Mouse (Mus musculus) heart, embryonic 12.5 days (tissue): ENCODE data around the gene Actr8. TPM values are rescaled to one million over a fixed set of nuclear protein-coding genes. Genes with fewer than 3 reads are reported as not detected.

ENCODE experiments used
- ATAC-seq: fragments of 200-750 bp; cut with Nextera tagmentation; 2 replicates; pipeline ENCODE4 v1.8.0; 2017; ENCODE audit warnings: moderate TSS enrichment, moderate library complexity; ENCODE audit not compliant: insufficient number of reproducible peaks, low FRiP score
- H3K27ac ChIP-seq: fragments of 300-500 bp; sonication (generic); 2 replicates; pipeline ENCODE4 v1.5.1; 2016; ENCODE audit warnings: mild to moderate bottlenecking, moderate library complexity; ENCODE audit not compliant: poor library complexity, severe bottlenecking
- H3K27me3 ChIP-seq: fragments of 300-500 bp; sonication (generic); replicated peaks from 2 replicates; pipeline ENCODE4 v1.6.1; 2016; ENCODE audit warnings: mild to moderate bottlenecking, moderate library complexity
- H3K36me3 ChIP-seq: fragments of 300-500 bp; sonication (generic); 2 replicates; pipeline ENCODE4 v1.6.1; 2016; ENCODE audit warnings: mild to moderate bottlenecking, moderate library complexity
- H3K4me1 ChIP-seq: fragments of 300-500 bp; sonication (generic); replicated peaks from 2 replicates; pipeline ENCODE4 v1.6.1; 2016; ENCODE audit warnings: mild to moderate bottlenecking
- H3K4me2 ChIP-seq: fragments of 300-500 bp; sonication (generic); 2 replicates; pipeline ENCODE4 v1.6.1; 2016; ENCODE audit warnings: mild to moderate bottlenecking, moderate library complexity
- H3K4me3 ChIP-seq: fragments of 300-500 bp; sonication (generic); 2 replicates; pipeline ENCODE4 v1.5.1; 2016; ENCODE audit warnings: mild to moderate bottlenecking
- H3K9ac ChIP-seq: fragments of 300-500 bp; sonication (generic); 2 replicates; pipeline ENCODE4 v1.6.1; 2016; ENCODE audit warnings: mild to moderate bottlenecking, moderate library complexity
- H3K9me3 ChIP-seq: fragments of 300-500 bp; sonication (generic); replicated peaks from 2 replicates; pipeline ENCODE4 v1.6.1; 2016; ENCODE audit warnings: mild to moderate bottlenecking, moderate library complexity
- WGBS: fragments of 180-500 bp; shearing (Covaris S2); methylation state at CpG from one replicate; pipeline ENCODE4 v1.1.7; 2016; 5-methylcytosine and 5-hydroxymethylcytosine counted together
- polyA plus RNA-seq: library from polyadenylated mRNA; unstranded; fragments of >200 nt; fragmentation: Nextera tagmentation; extraction: Ambion mirVana; gene quantifications from 2 replicates; pipeline ENCODE4 v1.2.1, GENCODE M21; 2016

The Actr8 gene
- 51.8 and 57.5 TPM in 2 replicates for polyA plus RNA-seq

DNA sequence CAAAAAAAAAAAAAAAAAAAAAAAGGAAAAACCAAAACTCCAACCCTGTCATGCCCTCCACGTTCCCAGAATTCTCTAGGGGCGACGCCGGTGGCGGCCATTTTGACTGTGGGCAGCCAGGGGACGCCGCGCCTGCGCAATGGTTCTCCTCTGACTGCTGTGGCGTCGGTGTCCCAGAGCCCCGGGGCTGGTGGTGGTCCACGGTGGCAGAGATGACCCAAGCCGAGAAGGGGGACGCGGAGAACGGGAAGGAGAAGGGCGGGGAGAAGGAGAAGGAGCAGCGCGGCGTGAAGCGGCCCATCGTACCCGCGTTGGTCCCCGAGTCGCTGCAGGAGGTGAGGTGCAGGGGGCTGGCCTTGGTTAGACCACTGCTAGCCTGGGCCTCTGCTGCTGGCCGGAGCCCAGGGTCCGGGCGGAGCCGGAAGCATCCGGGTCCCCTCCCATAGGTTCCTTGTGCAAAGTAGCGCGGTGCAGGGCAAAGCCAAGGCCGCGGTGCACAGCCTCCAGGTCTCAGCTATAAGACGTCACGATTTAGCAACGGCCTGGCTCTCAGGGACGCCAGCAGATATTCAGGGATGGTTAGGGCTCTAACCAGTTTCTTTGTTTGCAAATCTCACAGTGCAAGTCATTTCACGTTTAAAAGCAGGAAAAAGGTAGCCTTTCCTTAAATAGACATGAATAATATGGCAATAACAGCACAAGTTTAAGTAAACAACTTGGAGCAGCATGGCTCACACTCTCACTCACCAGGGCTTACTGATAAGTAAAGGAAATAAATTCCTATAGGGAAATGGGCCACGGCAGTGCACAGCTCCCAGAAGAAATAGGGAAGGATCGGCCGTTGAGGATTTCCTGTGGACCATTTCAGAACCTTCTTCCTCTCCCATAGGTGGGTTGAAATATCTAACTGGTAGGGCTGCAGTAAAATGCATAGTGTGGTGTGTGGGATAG lies at the start of gene Actr8:
Gene Actr8, plus strand, starts transcription at position 84 of the 951 bp plus-strand sequence.
- peak within 1 kb of the TSS; percentile 91 for H3K9ac ChIP-seq
- peak within 1 kb of the TSS; percentile 95 for H3K27ac ChIP-seq
- ATAC-seq, result peak; percentile 95
- peak within 1 kb of the TSS; percentile 79 for H3K4me2 ChIP-seq
- H3K9me3 ChIP-seq, result no peaks in the 10 kb centered on the region
- peak within 1 kb of the TSS; percentile 94 for H3K4me3 ChIP-seq
- 2% methylated on average over 44 of the region's 44 CpGs for WGBS
- no peaks in the 10 kb centered on the region for H3K27me3 ChIP-seq
- peaks cover 10% of the 10 kb centered on the region for H3K4me1 ChIP-seq
- H3K36me3 ChIP-seq, result peaks cover 60% of the 10 kb centered on the region

GRCm38 (mm10) chr14:29928966-29929365 lies 49.2 kb upstream of the Actr8 start:
- WGBS, result 66% methylated on average over 4 of the region's 4 CpGs
- no peak overlapping the region for H3K27ac ChIP-seq
- H3K36me3 ChIP-seq, result no peaks in the 10 kb centered on the region
- no peak for ATAC-seq
- no peaks in the 10 kb centered on the region for H3K4me1 ChIP-seq
- H3K9me3 ChIP-seq, result no peaks in the 10 kb centered on the region
- H3K4me3 ChIP-seq, result no peak overlapping the region
- H3K4me2 ChIP-seq, result no peak overlapping the region
- peaks cover under 1% of the 10 kb centered on the region; the same call in 1 of the 2 replicates for H3K27me3 ChIP-seq
- H3K9ac ChIP-seq, result no peak overlapping the region

DNA sequence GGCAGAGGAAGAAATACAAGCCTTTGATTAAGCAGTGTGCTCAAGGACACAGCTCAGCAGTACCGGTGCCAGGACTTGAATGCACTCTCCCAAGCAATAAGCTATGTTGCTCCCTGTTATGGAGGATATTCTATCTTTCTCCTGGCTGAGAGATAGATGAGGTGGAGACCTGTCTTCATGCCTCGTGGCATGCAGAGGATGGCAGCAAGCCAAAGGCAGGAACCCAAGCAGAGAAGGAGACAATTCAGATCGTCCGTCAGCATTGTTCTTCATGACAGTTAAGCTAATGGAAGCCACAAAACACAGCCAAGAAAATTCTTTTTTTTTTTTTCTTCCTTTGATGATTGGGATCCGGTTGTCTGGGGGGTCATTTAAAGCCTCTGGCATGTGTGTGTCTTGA lies 42.6 kb upstream of the Actr8 start:
- Histone ChIP-seq H3K36me3 (no peaks in the 10 kb centered on the region), H3K9ac (no peak overlapping the region), H3K9me3 (no peaks in the 10 kb centered on the region), H3K4me2 (no peak overlapping the region), H3K4me3 (no peak overlapping the region), H3K27ac (no peak overlapping the region), H3K4me1 (peaks cover 6% of the 10 kb centered on the region), H3K27me3 (peaks cover 15% of the 10 kb centered on the region)
- no peak for ATAC-seq
- WGBS, result 63% methylated on average over 5 of the region's 5 CpGs

- ATAC-seq, result no peak
- Histone ChIP-seq H3K4me1 (peaks cover 8% of the 10 kb centered on the region), H3K9ac (no peak overlapping the region), H3K27ac (no peak overlapping the region), H3K9me3 (no peaks in the 10 kb centered on the region), H3K36me3 (no peaks in the 10 kb centered on the region), H3K4me2 (no peak overlapping the region), H3K4me3 (no peak overlapping the region), H3K27me3 (peaks cover 15% of the 10 kb centered on the region)
- WGBS, result 84% methylated on average over 15 of the region's 15 CpGs
Measured at GRCm38 (mm10) chr14:29937466-29937865, 40.7 kb upstream of the Actr8 start.

DNA sequence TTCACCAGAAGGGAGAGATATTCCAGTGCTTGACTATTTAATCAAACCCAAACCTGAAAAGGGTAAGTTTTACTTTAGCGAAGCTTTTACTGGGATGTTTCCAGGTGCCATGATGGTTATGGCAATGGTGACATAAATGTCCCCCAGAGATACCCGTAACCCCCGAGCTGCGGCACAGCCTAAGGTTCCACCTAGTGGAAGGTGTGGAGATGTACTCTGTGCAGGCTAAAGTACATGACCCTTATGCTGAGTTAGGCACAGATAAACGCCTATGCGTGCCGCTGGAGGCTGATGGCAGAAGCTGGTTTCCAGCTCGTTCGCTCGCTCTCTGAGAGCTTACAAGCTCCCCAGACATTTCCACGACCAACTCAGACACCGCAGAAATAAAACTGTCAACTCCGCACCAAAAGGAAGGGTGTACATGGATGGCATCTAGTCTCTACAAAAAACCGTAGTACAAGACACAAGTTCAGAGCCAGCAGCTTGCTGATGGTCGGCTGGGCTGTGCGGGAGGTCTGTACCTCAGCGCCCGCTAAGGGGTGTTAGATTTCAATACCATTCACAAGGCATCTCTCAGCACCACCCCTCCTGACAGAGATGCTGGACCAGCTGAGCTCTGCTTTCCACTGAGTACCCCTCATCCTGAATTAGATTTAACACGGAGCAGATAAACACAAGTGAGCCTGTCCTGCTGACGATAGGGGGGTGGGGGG lies 38.4 kb upstream of the Actr8 start:
- no peaks in the 10 kb centered on the region for H3K9me3 ChIP-seq
- WGBS, result 29% methylated on average over 20 of the region's 20 CpGs
- H3K4me3 ChIP-seq, result no peak overlapping the region
- peak overlapping the region; percentile 45 for H3K4me2 ChIP-seq
- no peak overlapping the region for H3K9ac ChIP-seq
- H3K4me1 ChIP-seq, result peaks cover 8% of the 10 kb centered on the region
- peaks cover 16% of the 10 kb centered on the region for H3K27me3 ChIP-seq
- H3K27ac ChIP-seq, result no peak overlapping the region
- ATAC-seq, result no peak
- H3K36me3 ChIP-seq, result no peaks in the 10 kb centered on the region

DNA sequence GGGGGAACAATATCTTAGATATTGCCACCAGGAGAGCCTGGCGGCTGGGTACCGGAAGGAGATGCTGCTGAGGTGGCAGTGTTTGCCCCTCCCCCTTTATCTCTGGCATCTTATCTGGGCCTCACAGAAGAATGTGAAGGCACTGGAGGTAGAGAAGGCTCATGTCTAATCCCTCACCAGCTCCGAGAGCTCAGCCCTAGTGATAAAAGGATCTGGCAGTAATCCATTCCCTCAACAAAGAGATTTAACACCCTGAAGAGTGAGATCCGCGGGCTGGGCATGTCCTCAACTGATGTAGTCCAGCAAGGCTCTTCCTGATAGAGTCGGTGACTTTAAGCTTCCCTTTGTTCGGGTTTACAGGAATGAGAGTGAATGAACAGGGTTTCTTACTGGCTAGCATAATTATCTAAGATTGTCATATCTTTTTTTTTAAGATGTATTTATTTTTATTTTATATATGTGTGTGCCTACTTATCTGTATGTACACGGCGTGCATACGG lies 37.8 kb upstream of the Actr8 start:
- Histone ChIP-seq H3K4me1 (peaks cover 8% of the 10 kb centered on the region), H3K36me3 (no peaks in the 10 kb centered on the region), H3K4me2 (peak overlapping the region; percentile 45), H3K9me3 (no peaks in the 10 kb centered on the region), H3K4me3 (no peak overlapping the region), H3K9ac (no peak overlapping the region), H3K27me3 (peaks cover 16% of the 10 kb centered on the region), H3K27ac (no peak overlapping the region)
- WGBS, result 7% methylated on average over 10 of the region's 10 CpGs
- ATAC-seq, result no peak

DNA sequence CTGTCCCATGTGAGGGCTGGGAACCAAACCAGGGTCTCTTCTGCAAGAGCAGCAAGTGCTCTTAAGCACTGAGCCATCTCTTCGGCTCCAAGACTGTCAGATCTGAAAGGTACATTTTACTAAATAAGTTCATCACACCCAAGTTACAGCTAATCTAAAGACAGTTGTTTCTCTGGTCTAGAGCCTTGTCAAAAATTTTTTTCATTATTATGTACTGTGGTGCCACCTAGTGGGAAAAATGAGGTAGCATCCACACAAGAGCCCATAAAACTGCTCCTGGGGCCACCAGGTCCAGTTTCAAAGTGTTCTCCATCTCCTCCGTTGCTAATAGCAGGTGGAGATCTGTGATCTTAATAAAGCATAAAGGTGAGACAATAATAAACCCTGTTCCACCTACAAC lies 37.3 kb upstream of the Actr8 start:
- no peak overlapping the region for H3K4me3 ChIP-seq
- no peaks in the 10 kb centered on the region for H3K36me3 ChIP-seq
- 20% methylated on average over 2 of the region's 2 CpGs for WGBS
- H3K9me3 ChIP-seq, result no peaks in the 10 kb centered on the region
- no peak overlapping the region for H3K9ac ChIP-seq
- no peak overlapping the region for H3K4me2 ChIP-seq
- no peak overlapping the region for H3K27ac ChIP-seq
- no peak for ATAC-seq
- H3K4me1 ChIP-seq, result peaks cover 8% of the 10 kb centered on the region
- H3K27me3 ChIP-seq, result peaks cover 15% of the 10 kb centered on the region

GRCm38 (mm10) chr14:29946761-29947309 lies 31.3 kb upstream of the Actr8 start:
- Histone ChIP-seq H3K9me3 (peaks cover 8% of the 10 kb centered on the region; the same call in 1 of the 2 replicates), H3K27ac (no peak overlapping the region), H3K4me1 (no peaks in the 10 kb centered on the region), H3K4me2 (no peak overlapping the region), H3K27me3 (peaks cover 4% of the 10 kb centered on the region), H3K4me3 (no peak overlapping the region), H3K9ac (no peak overlapping the region), H3K36me3 (no peaks in the 10 kb centered on the region)
- 57% methylated on average over 5 of the region's 5 CpGs for WGBS
- no peak for ATAC-seq

GRCm38 (mm10) chr14:29950805-29951204 lies 27.3 kb upstream of the Actr8 start:
- Histone ChIP-seq H3K4me3 (no peak overlapping the region), H3K9ac (no peak overlapping the region), H3K4me2 (no peak overlapping the region), H3K9me3 (peaks cover 8% of the 10 kb centered on the region; the same call in 1 of the 2 replicates), H3K27me3 (no peaks in the 10 kb centered on the region), H3K36me3 (no peaks in the 10 kb centered on the region), H3K4me1 (no peaks in the 10 kb centered on the region), H3K27ac (no peak overlapping the region)
- no peak for ATAC-seq
- WGBS, result 66% methylated on average over 4 of the region's 4 CpGs

DNA sequence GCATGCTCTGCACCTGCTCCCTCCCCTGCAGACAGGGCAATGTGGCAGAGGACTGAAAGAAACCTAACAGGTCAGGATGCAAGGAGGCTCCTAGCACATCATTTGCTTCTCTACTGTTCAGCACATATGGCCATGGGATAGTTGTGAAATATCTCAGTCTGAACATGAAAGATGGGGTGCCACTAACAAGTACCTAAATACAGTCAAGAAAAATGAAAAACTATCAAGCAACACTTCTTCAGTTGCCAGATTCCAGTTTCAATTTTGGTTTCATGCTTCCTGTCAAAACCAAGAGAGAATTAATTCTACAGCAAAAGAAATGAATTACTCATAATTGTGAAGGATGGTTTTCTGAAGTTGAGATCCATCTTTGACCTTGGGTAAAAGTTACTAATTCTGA lies 20.7 kb upstream of the Actr8 start:
- no peak overlapping the region for H3K4me3 ChIP-seq
- ATAC-seq, result no peak
- no peak overlapping the region for H3K27ac ChIP-seq
- H3K36me3 ChIP-seq, result no peaks in the 10 kb centered on the region
- H3K4me2 ChIP-seq, result no peak overlapping the region
- H3K9me3 ChIP-seq, result 0 out of 2 replicates have a peak, but pooled peaks cover under 1% of the 10 kb centered on the region
- H3K27me3 ChIP-seq, result no peaks in the 10 kb centered on the region
- H3K9ac ChIP-seq, result no peak overlapping the region
- no peaks in the 10 kb centered on the region for H3K4me1 ChIP-seq

GRCm38 (mm10) chr14:29967611-29968010 lies 10.5 kb upstream of the Actr8 start:
- ATAC-seq, result no peak
- Histone ChIP-seq H3K4me3 (peak overlapping the region; percentile 92), H3K27me3 (no peaks in the 10 kb centered on the region), H3K36me3 (peaks cover 28% of the 10 kb centered on the region), H3K9me3 (0 out of 2 replicates have a peak, but pooled peaks cover 3% of the 10 kb centered on the region), H3K9ac (peak overlapping the region; percentile 40; the same call in 1 of the 2 replicates), H3K4me1 (peaks cover 17% of the 10 kb centered on the region), H3K27ac (no peak overlapping the region), H3K4me2 (peak overlapping the region; percentile 71)
- WGBS, result 57% methylated on average over 7 of the region's 7 CpGs
